Mouse (Mus musculus): ENCODE data around the gene Bclaf3.
A peak's percentile ranks its signal among the peaks of the same experiment; 100 is the strongest.

Bclaf3 gene

DNA sequence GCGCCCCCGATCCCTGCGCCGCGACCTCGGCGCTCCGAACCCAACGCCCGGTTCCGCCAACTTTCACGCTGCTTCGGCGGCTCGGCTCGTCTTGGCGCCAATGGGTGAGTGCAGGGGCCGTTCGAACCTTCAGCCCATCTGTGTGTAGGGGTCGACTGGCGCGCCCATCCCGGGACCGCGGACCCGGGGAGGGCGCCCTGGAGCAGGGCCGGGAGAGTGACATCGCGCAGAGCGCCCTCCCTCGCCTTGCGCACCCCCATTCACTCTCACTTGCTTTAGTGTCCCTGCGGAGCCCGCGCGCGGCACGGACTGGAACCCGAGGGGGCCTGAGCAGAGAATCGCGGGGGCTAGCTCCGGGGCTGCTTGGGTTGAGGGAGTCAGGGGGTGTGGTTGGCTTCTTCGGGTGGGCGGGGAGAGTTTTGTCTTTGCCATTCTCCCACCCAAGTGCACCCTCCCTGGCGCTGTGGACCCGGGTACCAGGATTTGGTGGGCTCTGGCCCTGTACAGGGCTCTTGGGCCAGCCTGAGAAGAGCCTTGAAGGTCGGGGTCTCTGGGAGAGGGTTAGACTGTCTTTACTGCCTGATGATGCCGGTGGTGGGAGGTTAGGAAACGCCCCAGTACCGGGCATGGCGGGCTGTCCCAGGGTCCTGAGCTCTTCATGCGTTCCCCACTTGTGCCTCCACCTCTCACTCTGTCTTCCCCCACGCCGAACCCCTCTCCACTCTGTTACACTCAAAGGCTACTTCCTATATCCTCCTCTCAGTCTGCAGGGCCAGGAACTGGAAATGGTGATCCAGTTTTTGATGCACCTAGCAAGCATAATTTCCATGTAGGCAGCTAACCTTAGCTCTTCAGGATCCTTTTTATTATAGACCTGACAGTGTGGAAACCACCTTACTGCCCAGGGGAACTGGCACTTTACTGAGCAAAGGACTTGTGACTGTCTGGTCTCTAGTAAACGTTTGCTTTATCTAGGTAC is 101.4 kb downstream of the Bclaf3 start:
- peak; percentile 56 for DNase-seq

- DNase-seq: no peak
Measured at GRCm38 (mm10) chrX:159628629-159629028, 102.1 kb downstream of the Bclaf3 start.

DNA sequence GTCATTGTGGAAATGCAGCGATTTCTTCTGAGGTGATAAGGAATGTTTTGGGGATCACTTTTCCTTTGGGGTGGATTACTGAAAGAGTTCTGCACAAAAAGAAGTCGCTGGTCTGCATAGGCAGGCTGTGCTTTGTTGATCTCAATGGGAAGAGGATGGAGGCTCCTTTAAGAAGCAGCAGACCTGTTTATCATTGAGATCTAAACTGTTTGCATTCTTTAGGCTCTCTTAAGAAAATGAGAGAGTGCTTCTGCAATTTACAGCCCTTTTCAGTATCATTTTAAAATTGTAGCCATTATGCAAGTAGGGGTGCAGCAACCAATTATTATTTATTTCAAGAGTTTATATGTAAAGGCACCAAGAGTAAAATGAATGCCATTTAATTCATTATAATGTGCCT is 102.7 kb downstream of the Bclaf3 start:
- no peak for DNase-seq

DNA sequence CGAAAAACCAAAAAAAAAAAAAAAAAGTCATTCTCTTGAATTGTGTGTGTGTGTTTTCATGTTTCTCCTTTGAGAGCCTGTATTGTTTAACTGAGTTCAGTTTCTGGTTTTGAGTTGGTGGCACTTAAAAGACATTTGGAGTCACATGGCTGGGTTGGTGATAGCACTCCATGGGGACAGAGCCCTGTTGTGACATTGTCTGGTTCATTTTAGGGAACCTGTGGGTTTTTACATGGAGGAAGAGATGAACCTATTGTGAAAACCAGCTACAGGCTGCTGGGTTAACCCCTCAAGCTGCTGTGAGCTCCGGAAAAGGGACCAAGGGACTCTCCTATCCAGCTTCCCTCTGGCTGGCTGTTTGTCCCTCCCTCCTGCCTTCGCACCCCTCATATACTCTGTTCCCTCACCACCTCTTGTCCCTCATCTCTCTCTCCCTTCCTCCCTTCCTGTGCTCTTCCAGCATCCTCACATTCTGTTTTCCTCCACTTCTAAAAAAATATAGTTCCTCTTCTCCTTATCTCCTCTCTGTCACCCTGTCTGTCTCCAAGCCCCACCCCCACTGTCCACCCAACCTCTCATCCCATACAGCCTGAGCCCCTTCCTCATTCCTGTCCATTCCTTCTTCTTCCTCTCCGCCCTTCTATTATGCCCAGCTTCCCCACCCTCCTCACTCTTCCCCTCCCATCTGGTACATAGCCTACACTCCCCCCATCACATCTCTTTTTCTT is 112.2 kb downstream of the Bclaf3 start:
- DNase-seq: no peak

DNA sequence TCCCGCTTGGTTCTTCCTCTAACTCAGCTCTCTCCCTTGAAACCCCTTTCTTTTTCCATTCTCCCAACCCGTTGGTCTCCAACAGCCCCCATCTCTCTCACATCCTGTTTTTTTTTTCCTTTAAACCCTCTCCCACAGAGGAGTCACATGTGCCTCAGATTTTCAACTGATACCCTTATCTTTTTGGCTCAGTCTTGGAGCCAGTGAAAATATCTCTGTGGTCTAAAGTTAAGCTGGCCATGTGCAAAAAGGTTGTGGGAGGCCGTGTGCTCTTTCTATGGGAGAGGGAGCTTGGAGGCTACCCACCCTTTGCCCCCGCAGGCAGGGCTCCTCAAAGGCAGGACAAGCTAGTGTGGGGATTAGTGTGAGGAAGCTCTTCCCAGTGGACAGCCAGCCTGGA is 113.5 kb downstream of the Bclaf3 start:
- no peak for DNase-seq

Data from kidney, postnatal 10 days (tissue).